8 mouse cellular contexts compared by ENCODE assay signal in genomic region chr11:58947798-58948528, GRCm38 (mm10). TPM values are rescaled to one million over a fixed set of nuclear protein-coding genes. Genes with fewer than 3 reads are reported as not detected.
DNase-seq lines count a peak whose midpoint lies in the region; ATAC-seq and TF ChIP-seq lines count a peak whose summit lies in the region.

No protein-coding gene starts in this region.

- no peaks in the 10 kb centered on the region for H3K36me3 ChIP-seq in hindbrain, embryonic 15.5 days
- no peaks in the 10 kb centered on the region for H3K36me3 ChIP-seq in liver, embryonic 14.5 days (replicated peaks; ENCODE audit: control insufficient read depth, insufficient read depth, low read depth)
- no peaks in the 10 kb centered on the region for H3K36me3 ChIP-seq in small intestine, adult 2 months (ENCODE audit: control insufficient read depth, insufficient read depth, low read length)

- WGBS in hindbrain, embryonic 15.5 days: 6% methylated on average over 23 of the region's 23 CpGs
- 16% methylated on average over 23 of the region's 23 CpGs for WGBS in liver, embryonic 14.5 days (ENCODE audit: insufficient replicate concordance)
- WGBS in small intestine, adult 2 months: 12% methylated on average over 23 of the region's 23 CpGs

- no peak for TF ChIP-seq POLR2A in small intestine, adult 2 months (IDR thresholded peaks at IDR 0.05; ENCODE audit: low read depth, low read length)

- no peaks in the 10 kb centered on the region for H3K27me3 ChIP-seq in hindbrain, embryonic 15.5 days
- peaks cover 50% of the 10 kb centered on the region for H3K27me3 ChIP-seq in liver, embryonic 14.5 days (ENCODE audit: control insufficient read depth, insufficient read depth, low read length)
- H3K27me3 ChIP-seq in small intestine, adult 2 months (ENCODE audit: control insufficient read depth, insufficient read depth, low read length): peaks cover 18% of the 10 kb centered on the region

- TF ChIP-seq EP300 in liver, embryonic 14.5 days (IDR thresholded peaks at IDR 0.05; ENCODE audit: low read depth): no peak; the same call in 1 of the 2 replicates

- peaks cover 28% of the 10 kb centered on the region for H3K4me1 ChIP-seq in hindbrain, embryonic 15.5 days (replicated peaks)
- H3K4me1 ChIP-seq in liver, embryonic 14.5 days (replicated peaks; ENCODE audit: control insufficient read depth in 2 of 2, insufficient read depth in 2 of 2, low read length in 1 of 2): peaks cover 10 to 24% of the 10 kb centered on the region in 2 experiments
- peaks cover 4% of the 10 kb centered on the region for H3K4me1 ChIP-seq in small intestine, adult 2 months (ENCODE audit: control insufficient read depth, insufficient read depth, insufficient read length, low read length)

- no peaks in the 10 kb centered on the region for H3K9me3 ChIP-seq in hindbrain, embryonic 15.5 days
- H3K9me3 ChIP-seq in liver, embryonic 14.5 days (ENCODE audit: control insufficient read depth, low read length): no peaks in the 10 kb centered on the region

- DNase-seq in frontal cortex, postnatal 14 days (ENCODE audit: low spot score in 2 of 2): no peak
- peak; percentile 37 to 42 for DNase-seq in B cell, adult 2 months
- DNase-seq in cerebellum, postnatal 14 days: peak; percentile 81 to 84
- no peak for DNase-seq in liver, embryonic 14.5 days (ENCODE audit: low read depth in 3 of 3, low spot score in 3 of 3)
- DNase-seq in adrenal gland, adult (ENCODE audit: inconsistent age in 2 of 2, low spot score in 1 of 2): no peak

- peak; percentile 49 for ATAC-seq in frontal cortex, adult (ENCODE audit: low TSS enrichment)
- ATAC-seq in hindbrain, embryonic 15.5 days (ENCODE audit: low FRiP score, low read depth): peak; percentile 68
- peak; percentile 55; the same call in 1 of the 2 replicates for ATAC-seq in liver, embryonic 14.5 days (ENCODE audit: insufficient read depth)

- peak overlapping the region; percentile 99 for H3K27ac ChIP-seq in hindbrain, embryonic 15.5 days (replicated peaks)
- H3K27ac ChIP-seq in liver, embryonic 14.5 days: peak overlapping the region; percentile 44
- no peak overlapping the region; the same call in 1 of the 2 replicates for H3K27ac ChIP-seq in small intestine, adult 2 months (ENCODE audit: insufficient read depth, low read depth, low read length)

- H3K4me2 ChIP-seq in hindbrain, embryonic 15.5 days: peak overlapping the region; percentile 72
- peak overlapping the region; percentile 76 for H3K4me2 ChIP-seq in liver, embryonic 14.5 days (ENCODE audit: low read depth)

- H3K4me3 ChIP-seq in hindbrain, embryonic 15.5 days: peak overlapping the region; percentile 51
- peak overlapping the region; percentile 57 to 70 for H3K4me3 ChIP-seq in liver, embryonic 14.5 days (ENCODE audit: insufficient read depth in 1 of 2, low read depth in 2 of 2, low read length in 2 of 2)
- H3K4me3 ChIP-seq in small intestine, adult 2 months (ENCODE audit: low read depth, low read length): peak overlapping the region; percentile 27

- no peak for TF ChIP-seq CTCF in liver, embryonic 14.5 days (IDR thresholded peaks at IDR 0.05; ENCODE audit: low read depth)
- no peak for TF ChIP-seq CTCF in small intestine, adult 2 months (IDR thresholded peaks at IDR 0.05; ENCODE audit: extremely low read depth, insufficient read length, insufficient replicate concordance, low read depth, low read length)

- H3K9ac ChIP-seq in hindbrain, embryonic 15.5 days: peak overlapping the region; percentile 72
- peak overlapping the region; percentile 51 for H3K9ac ChIP-seq in liver, embryonic 14.5 days (replicated peaks)

RNA-seq across cellular contexts. Expression of gene Hist3h2ba, which starts 0.8 kb away (rescaled TPM):
- polyA plus RNA-seq in hindbrain, embryonic 15.5 days (2015; fragmentation: Nextera tagmentation; extraction: Ambion mirVana): 230 and 238 TPM in 2 replicates
- polyA plus RNA-seq in liver, embryonic 14.5 days (2012; rRNA removed): 15.7 and 16.0 TPM in 2 replicates
- 4.2 and 6.0 TPM in 2 replicates for polyA plus RNA-seq in liver, embryonic 14.5 days (2014; fragmentation: Nextera tagmentation; extraction: Ambion mirVana)
- 1.7 and 3.8 TPM in 2 replicates for polyA plus RNA-seq in small intestine, adult 2 months (2012; rRNA removed)

RNA-seq across cellular contexts. Expression of gene Hist3h2a, which starts 6.5 kb away (rescaled TPM):
- 96.0 and 96.7 TPM in 2 replicates for polyA plus RNA-seq in hindbrain, embryonic 15.5 days (2015; fragmentation: Nextera tagmentation; extraction: Ambion mirVana)
- polyA plus RNA-seq in liver, embryonic 14.5 days (2012; rRNA removed): 11.0 and 11.5 TPM in 2 replicates
- polyA plus RNA-seq in liver, embryonic 14.5 days (2014; fragmentation: Nextera tagmentation; extraction: Ambion mirVana): 13.5 and 16.7 TPM in 2 replicates
- polyA plus RNA-seq in small intestine, adult 2 months (2012; rRNA removed): 5.2 and 12.1 TPM in 2 replicates

RNA-seq across cellular contexts. Expression of gene Trim17, which starts 6.5 kb away (rescaled TPM):
- 1.4 TPM in 2 replicates for polyA plus RNA-seq in hindbrain, embryonic 15.5 days (2015; fragmentation: Nextera tagmentation; extraction: Ambion mirVana)
- 0.05 and 0.06 TPM in 2 replicates for polyA plus RNA-seq in liver, embryonic 14.5 days (2012; rRNA removed)
- polyA plus RNA-seq in liver, embryonic 14.5 days (2014; fragmentation: Nextera tagmentation; extraction: Ambion mirVana): 0.06 and 0.14 TPM in 2 replicates
- 0.08 TPM in 1 of 2 replicates, not detected in the other for polyA plus RNA-seq in small intestine, adult 2 months (2012; rRNA removed)

RNA-seq across cellular contexts. Expression of gene Rnf187, which starts 9.2 kb away (rescaled TPM):
- polyA plus RNA-seq in hindbrain, embryonic 15.5 days (2015; fragmentation: Nextera tagmentation; extraction: Ambion mirVana): 603 and 674 TPM in 2 replicates
- 80.8 and 83.3 TPM in 2 replicates for polyA plus RNA-seq in liver, embryonic 14.5 days (2012; rRNA removed)
- 104 and 120 TPM in 2 replicates for polyA plus RNA-seq in liver, embryonic 14.5 days (2014; fragmentation: Nextera tagmentation; extraction: Ambion mirVana)
- 87.9 and 160 TPM in 2 replicates for polyA plus RNA-seq in small intestine, adult 2 months (2012; rRNA removed)

RNA-seq across cellular contexts. Expression of gene Trim11, which starts 29.9 kb away (rescaled TPM):
- 19.3 and 20.7 TPM in 2 replicates for polyA plus RNA-seq in hindbrain, embryonic 15.5 days (2015; fragmentation: Nextera tagmentation; extraction: Ambion mirVana)
- polyA plus RNA-seq in liver, embryonic 14.5 days (2012; rRNA removed): 8.1 and 8.3 TPM in 2 replicates
- polyA plus RNA-seq in liver, embryonic 14.5 days (2014; fragmentation: Nextera tagmentation; extraction: Ambion mirVana): 6.4 and 6.9 TPM in 2 replicates
- polyA plus RNA-seq in small intestine, adult 2 months (2012; rRNA removed): 15.4 and 22.6 TPM in 2 replicates

Comparison
In these comparisons a context has a peak if more than half of its experiments do, and no peak if none do; other contexts are left out.
1. DNase-seq: peak in B cell, adult 2 months (2 of 2) and cerebellum, postnatal 14 days (2 of 2); none in frontal cortex, postnatal 14 days (0 of 2), liver, embryonic 14.5 days (0 of 3) and adrenal gland, adult (0 of 2).
2. RNA of gene Hist3h2ba, which starts 0.8 kb away (polyA plus RNA-seq): 230 to 238 TPM in hindbrain, embryonic 15.5 days; 4.2 to 16.0 TPM in liver, embryonic 14.5 days and 1.7 to 3.8 TPM in small intestine, adult 2 months; every median in the first group is over 10 times any median in the second.
3. Peak in every context shown above with its lines, with median percentiles within 50 percentile points of each other: ATAC-seq and H3K4me3 ChIP-seq.